Mouse (Mus musculus) liver, postnatal 0 days (tissue): ENCODE results near the gene Proser3.
A peak's percentile ranks its signal among the peaks of the same experiment; 100 is the strongest.

Experiments
- CTCF ChIP-seq: sonication (generic); IDR thresholded peaks from 2 replicates; pipeline ENCODE4 v1.5.1; 2016; ENCODE audit warnings: antibody characterized with exemption, low read depth
- EP300 ChIP-seq: IDR thresholded peaks from 2 replicates; pipeline ENCODE4 v1.6.1; 2016; ENCODE audit warnings: antibody characterized with exemption, low read depth, mild to moderate bottlenecking

DNA sequence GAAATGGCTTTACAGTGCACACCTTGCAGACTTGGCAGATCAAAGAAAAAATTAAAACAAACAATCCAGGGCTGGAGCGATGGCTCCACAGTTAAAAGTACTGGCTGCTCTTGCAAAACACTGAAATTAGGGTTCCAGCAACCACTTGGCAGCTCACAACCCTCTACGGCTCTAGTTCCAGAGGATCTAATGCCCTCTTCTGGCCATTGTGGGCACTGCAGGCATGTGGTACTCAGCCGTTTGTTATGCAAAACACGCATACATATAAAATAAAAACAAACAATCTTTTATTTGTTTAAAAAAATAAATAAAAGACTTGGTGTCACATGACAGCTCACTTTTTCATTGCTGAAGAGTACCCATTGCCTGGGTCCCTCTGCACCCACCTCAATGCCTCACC, 59.3 kb downstream of the Proser3 start:
- TF ChIP-seq CTCF, result peak; percentile 88
- TF ChIP-seq EP300, result no peak
